Mouse (Mus musculus) stomach, postnatal 0 days (tissue): ENCODE results near the gene Stxbp3. TPM values are rescaled to one million over a fixed set of nuclear protein-coding genes. Genes with fewer than 3 reads are reported as not detected.
A peak's percentile ranks its signal among the peaks of the same experiment; 100 is the strongest.

ENCODE experiments used
- ATAC-seq: fragments of 200-750 bp; cut with Nextera tagmentation; 2 replicates; pipeline ENCODE4 v1.8.0; 2017; ENCODE audit not compliant: low FRiP score, low TSS enrichment
- DNase-seq: peaks from one replicate; pipeline ENCODE4 v3.0.0-alpha.2; 2016; ENCODE audit warnings: low spot score
- H3K27ac ChIP-seq: fragments of 300-500 bp; sonication (generic); replicated peaks from 2 replicates; pipeline ENCODE4 v1.5.1; 2014; ENCODE audit warnings: mild to moderate bottlenecking, control low read depth
- H3K27me3 ChIP-seq: fragments of 300-500 bp; sonication (generic); 2 replicates; pipeline ENCODE4 v1.6.1; 2014; ENCODE audit warnings: low read length; ENCODE audit not compliant: control insufficient read depth, insufficient read depth
- H3K36me3 ChIP-seq: fragments of 300-500 bp; sonication (generic); 2 replicates; pipeline ENCODE4 v1.6.1; 2014; ENCODE audit warnings: low read length, mixed read lengths; ENCODE audit not compliant: control insufficient read depth, insufficient read depth
- H3K4me1 ChIP-seq: fragments of 300-500 bp; sonication (generic); replicated peaks from 2 replicates; pipeline ENCODE4 v1.6.1; 2014; ENCODE audit warnings: antibody characterized with exemption; ENCODE audit not compliant: control insufficient read depth, insufficient read depth
- H3K4me2 ChIP-seq: fragments of 300-500 bp; sonication (generic); replicated peaks from 2 replicates; pipeline ENCODE4 v1.6.1; 2014; ENCODE audit warnings: low read depth, mild to moderate bottlenecking, control low read depth, moderate library complexity
- H3K4me3 ChIP-seq: fragments of 300-500 bp; sonication (generic); 2 replicates; pipeline ENCODE4 v1.5.1; 2014; ENCODE audit warnings: low read depth, low read length, control low read depth
- H3K9ac ChIP-seq: fragments of 300-500 bp; sonication (generic); 2 replicates; pipeline ENCODE4 v1.6.1; 2014; ENCODE audit warnings: mild to moderate bottlenecking, low read length, control low read depth, mixed read lengths
- H3K9me3 ChIP-seq: fragments of 300-500 bp; sonication (generic); 2 replicates; pipeline ENCODE4 v1.6.1; 2016; ENCODE audit warnings: low read length; ENCODE audit not compliant: control insufficient read depth
- CTCF ChIP-seq: IDR thresholded peaks from 2 replicates; pipeline ENCODE4 v1.5.1; 2016; ENCODE audit warnings: antibody characterized with exemption, low read depth, mild to moderate bottlenecking, moderate library complexity
- EP300 ChIP-seq: optimal IDR thresholded peaks from 2 replicates; pipeline ENCODE3; 2016; ENCODE audit warnings: antibody characterized with exemption
- WGBS: fragments of 180-500 bp; shearing (Covaris S2); extraction: QIAGEN DNeasy Blood & Tissue Kit; methylation state at CpG from one replicate; pipeline ENCODE4 v1.1.7; 2014; 5-methylcytosine and 5-hydroxymethylcytosine counted together
- polyA plus RNA-seq: library from polyadenylated mRNA; unstranded; fragments of >200 nt; fragmentation: Nextera tagmentation; extraction: Ambion mirVana; gene quantifications from 2 replicates; pipeline ENCODE4 v1.2.1, GENCODE M21; 2015

The Stxbp3 gene
- polyA plus RNA-seq, 1 experiment from 2014 or later: 39.3 TPM

GRCm38 (mm10) chr3:108772211-108772610 is 68.1 kb downstream of the Stxbp3 start:
- DNase-seq: no peak
- ATAC-seq: no peak
- peaks cover 2% of the 10 kb centered on the region; the same call in 1 of the 2 replicates for H3K4me1 ChIP-seq

GRCm38 (mm10) chr3:108770725-108771368 is 69.5 kb downstream of the Stxbp3 start:
- no peaks in the 10 kb centered on the region for H3K9me3 ChIP-seq
- H3K4me1 ChIP-seq: peaks cover 2% of the 10 kb centered on the region; the same call in 1 of the 2 replicates
- no peaks in the 10 kb centered on the region for H3K36me3 ChIP-seq
- H3K4me3 ChIP-seq: no peak overlapping the region
- H3K4me2 ChIP-seq: no peak overlapping the region
- 13% methylated on average over 6 of the region's 6 CpGs for WGBS
- no peaks in the 10 kb centered on the region for H3K27me3 ChIP-seq
- DNase-seq: peak; percentile 62
- no peak for TF ChIP-seq EP300
- peak; percentile 87 for TF ChIP-seq CTCF
- H3K27ac ChIP-seq: peak overlapping the region; percentile 83
- H3K9ac ChIP-seq: no peak overlapping the region
- ATAC-seq: peak; percentile 77

More at GRCm38 (mm10) chr3:108772211-108772610, 68.1 kb downstream of the Stxbp3 start:
- Histone ChIP-seq H3K9me3 (no peaks in the 10 kb centered on the region), H3K27me3 (no peaks in the 10 kb centered on the region), H3K4me2 (no peak overlapping the region), H3K27ac (0 out of 2 replicates have a peak overlapping the region, but pooled peaks have one; percentile 41), H3K36me3 (no peaks in the 10 kb centered on the region), H3K4me3 (no peak overlapping the region), H3K9ac (no peak overlapping the region)
- TF ChIP-seq CTCF: no peak
- TF ChIP-seq EP300: no peak
- 79% methylated on average over 13 of the region's 13 CpGs for WGBS

GRCm38 (mm10) chr3:108769547-108769946 is 70.8 kb downstream of the Stxbp3 start:
- DNase-seq: peak; percentile 40
- TF ChIP-seq CTCF: no peak
- no peak for TF ChIP-seq EP300
- Histone ChIP-seq H3K9me3 (no peaks in the 10 kb centered on the region), H3K9ac (no peak overlapping the region), H3K4me3 (no peak overlapping the region), H3K4me2 (no peak overlapping the region), H3K27ac (no peak overlapping the region), H3K27me3 (no peaks in the 10 kb centered on the region), H3K4me1 (peaks cover 2% of the 10 kb centered on the region), H3K36me3 (no peaks in the 10 kb centered on the region)
- peak; percentile 75 for ATAC-seq
- 59% methylated on average over 6 of the region's 6 CpGs for WGBS

GRCm38 (mm10) chr3:108767416-108767815 is 72.9 kb downstream of the Stxbp3 start:
- no peak for DNase-seq
- WGBS: 46% methylated on average over 10 of the region's 10 CpGs
- no peaks in the 10 kb centered on the region for H3K27me3 ChIP-seq
- H3K27ac ChIP-seq: no peak overlapping the region
- H3K4me2 ChIP-seq: no peak overlapping the region
- ATAC-seq: no peak
- no peak for TF ChIP-seq EP300
- TF ChIP-seq CTCF: no peak
- no peak overlapping the region for H3K4me3 ChIP-seq
- no peak overlapping the region for H3K9ac ChIP-seq
- no peaks in the 10 kb centered on the region for H3K36me3 ChIP-seq
- H3K4me1 ChIP-seq: peaks cover 6% of the 10 kb centered on the region
- no peaks in the 10 kb centered on the region for H3K9me3 ChIP-seq

GRCm38 (mm10) chr3:108766943-108767342 is 73.4 kb downstream of the Stxbp3 start:
- no peaks in the 10 kb centered on the region for H3K36me3 ChIP-seq
- no peak for ATAC-seq
- TF ChIP-seq CTCF (no peak), EP300 (no peak)
- H3K27ac ChIP-seq: no peak overlapping the region
- no peaks in the 10 kb centered on the region for H3K27me3 ChIP-seq
- no peak overlapping the region for H3K4me2 ChIP-seq
- H3K4me3 ChIP-seq: no peak overlapping the region
- WGBS: 72% methylated on average over 7 of the region's 7 CpGs
- no peaks in the 10 kb centered on the region for H3K9me3 ChIP-seq
- H3K9ac ChIP-seq: no peak overlapping the region
- H3K4me1 ChIP-seq: peaks cover 9% of the 10 kb centered on the region
- DNase-seq: no peak

GRCm38 (mm10) chr3:108765476-108765875 is 74.8 kb downstream of the Stxbp3 start:
- 87% methylated on average over 7 of the region's 7 CpGs for WGBS

More at GRCm38 (mm10) chr3:108765476-108765875, 74.8 kb downstream of the Stxbp3 start:
- Histone ChIP-seq H3K9me3 (no peaks in the 10 kb centered on the region), H3K4me1 (peaks cover 7% of the 10 kb centered on the region), H3K9ac (no peak overlapping the region), H3K4me2 (no peak overlapping the region), H3K27me3 (no peaks in the 10 kb centered on the region), H3K27ac (no peak overlapping the region), H3K36me3 (no peaks in the 10 kb centered on the region), H3K4me3 (no peak overlapping the region)
- ATAC-seq (no peak), DNase-seq (no peak)
- no peak for TF ChIP-seq CTCF
